Mouse (Mus musculus) inflammation-experienced regulatory T-cells, adult 6 months (primary cell): Measurements from ENCODE around the gene Dcaf8. TPM values are rescaled to one million over a fixed set of nuclear protein-coding genes. Genes with fewer than 3 reads are reported as not detected.
"Not testable (repeated sequence)": the region's sequence is repeated elsewhere in the genome, so short reads cannot be mapped to it uniquely, and the experiment has no call there.

Source experiments
- ATAC-seq: one replicate; pipeline ENCODE4 v1.8.0; 2017
- polyA plus RNA-seq, 3 experiments: library from polyadenylated mRNA; unstranded; fragments of 100-300 nt; shearing (Covaris generic); gene quantifications; one replicate each; pipeline ENCODE4 v1.2.1; 2017

The Dcaf8 gene
- polyA plus RNA-seq, 3 experiments from 2014 or later = 46.7 to 99.2 (median 78.4) TPM

- no peak for ATAC-seq
These were observed 71.8 kb downstream of the Dcaf8 start, which contains the start of gene Casq1 for GRCm38 (mm10) chr1:172219451-172220406. Gene Casq1 (minus strand): TSS chr1:172219868.

DNA sequence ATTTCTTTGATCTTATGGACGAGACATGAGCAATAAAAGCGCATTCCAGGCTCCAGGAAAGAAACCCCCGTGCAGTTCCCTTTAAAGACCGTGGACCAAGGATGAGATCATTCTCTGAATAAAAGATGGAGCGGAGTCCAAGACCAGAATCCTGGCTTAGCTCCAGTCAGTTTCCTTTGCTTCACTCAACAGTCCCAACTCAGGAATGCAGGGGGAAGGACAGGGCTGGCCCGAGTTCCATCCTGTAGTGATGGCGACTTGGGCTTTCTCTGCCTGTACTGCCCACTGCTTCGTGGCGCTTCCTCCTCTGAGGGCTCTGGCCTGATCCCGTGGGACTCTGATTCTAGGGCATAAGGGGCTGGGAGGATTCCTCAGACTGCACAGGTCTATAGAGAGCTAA, 72.5 kb downstream of the Dcaf8 start:
- no peak for ATAC-seq

GRCm38 (mm10) chr1:172221297-172222063, 73.6 kb downstream of the Dcaf8 start:
- ATAC-seq = no peak

DNA sequence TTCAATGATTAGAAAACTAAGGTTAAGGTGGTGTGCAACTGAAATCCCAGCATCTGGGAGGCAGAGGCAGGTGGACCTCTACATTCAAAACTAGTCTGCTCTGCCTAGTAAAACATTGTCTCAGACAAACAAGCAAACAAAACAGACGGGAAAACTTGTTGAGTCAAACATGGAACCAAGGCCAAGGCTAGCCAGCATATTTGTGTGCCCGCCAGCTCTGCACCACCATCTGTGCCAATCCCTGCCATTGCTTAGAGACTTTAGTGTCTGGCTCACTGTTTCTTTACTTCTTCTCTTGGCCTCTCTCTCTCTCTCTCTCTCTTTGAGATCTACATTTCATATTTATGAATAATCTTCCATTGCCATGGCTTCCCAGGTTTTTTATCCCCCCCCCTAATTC, 80.3 kb downstream of the Dcaf8 start:
- no peak for ATAC-seq

GRCm38 (mm10) chr1:172229215-172229614, 81.3 kb downstream of the Dcaf8 start:
- no peak for ATAC-seq

GRCm38 (mm10) chr1:172240945-172241708, 93.2 kb downstream of the Dcaf8 start:
- no peak for ATAC-seq

DNA sequence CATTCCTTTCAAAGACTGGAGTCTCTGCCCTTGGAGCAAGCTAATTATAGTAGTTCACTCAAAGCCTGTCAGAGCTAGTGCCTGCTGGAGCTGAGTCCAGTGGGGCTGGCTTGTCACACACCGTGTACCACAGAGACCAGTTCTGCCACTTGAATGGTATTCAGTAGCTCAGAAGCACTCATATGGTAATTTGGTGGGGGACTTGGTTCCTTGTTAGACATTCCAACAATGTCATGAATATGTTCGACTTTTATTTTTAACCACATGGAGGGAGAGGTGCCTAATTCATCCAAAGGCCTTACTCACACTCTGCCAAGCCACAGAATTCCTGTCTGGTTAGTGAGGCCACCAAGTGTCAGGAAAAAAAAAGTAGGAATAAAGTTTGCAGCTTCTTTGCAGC, 94.5 kb downstream of the Dcaf8 start:
- no peak for ATAC-seq

DNA sequence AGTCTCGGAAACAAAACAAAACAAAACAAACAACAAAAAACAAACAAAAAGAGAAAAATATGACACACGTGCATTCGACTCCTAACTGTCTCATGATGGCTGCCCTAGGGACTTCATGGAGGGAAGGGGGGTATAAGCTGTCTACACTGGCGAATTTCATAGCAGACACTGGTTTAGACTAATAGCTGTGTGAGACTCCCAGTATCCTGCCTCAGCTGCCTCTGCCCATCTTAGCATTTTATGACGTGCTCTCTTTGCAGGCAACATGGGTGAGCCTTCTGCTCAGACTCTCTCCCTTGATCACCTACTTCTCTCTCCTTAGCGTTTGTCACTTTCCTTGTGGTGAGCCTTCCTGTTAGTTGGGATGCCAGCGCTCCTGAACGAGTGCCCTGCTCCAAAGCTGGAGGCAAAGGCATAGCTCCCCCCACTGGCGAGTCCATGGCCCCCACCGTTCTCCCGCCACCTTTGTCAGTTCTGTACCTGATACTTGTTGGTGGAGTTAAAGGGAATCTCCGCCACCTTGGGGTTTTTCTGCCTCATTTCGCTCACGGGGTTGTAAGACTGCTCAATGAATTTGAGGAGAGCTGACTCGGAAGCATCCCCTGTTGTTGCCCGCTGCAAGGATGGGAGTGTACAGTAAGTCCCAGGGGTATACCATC, 95.8 kb downstream of the Dcaf8 start:
- ATAC-seq = no peak

GRCm38 (mm10) chr1:172244645-172245044, 96.8 kb downstream of the Dcaf8 start:
- not testable (repeated sequence) for ATAC-seq

Other genes with a start within 250 kb of the Dcaf8 start
- 100 to 1,000 TPM; 306 to 408 (median 373) TPM for gene Slamf6, start 230.6 kb upstream of the Dcaf8 start, polyA plus RNA-seq
- gene Vangl2, start 119.6 kb upstream of the Dcaf8 start, polyA plus RNA-seq = under 1 TPM; 0.57 to 0.66 (median 0.64) TPM
- gene Nhlh1, start 90.5 kb upstream of the Dcaf8 start, polyA plus RNA-seq = not detected
- 100 to 1,000 TPM in 1 of 3 experiments, 10 to 100 TPM in 2; 94.5 to 111 (median 98.0) TPM for gene Copa, start 65.6 kb upstream of the Dcaf8 start, polyA plus RNA-seq
- gene Ncstn, start 65.3 kb upstream of the Dcaf8 start, polyA plus RNA-seq = 100 to 1,000 TPM in 2 of 3 experiments, 10 to 100 TPM in 1; 97.1 to 147 (median 109) TPM
- gene Pex19, start 21.3 kb upstream of the Dcaf8 start, polyA plus RNA-seq = 10 to 100 TPM; 61.2 to 81.8 (median 78.3) TPM
- 10 to 100 TPM; 46.0 to 50.6 (median 47.6) TPM for gene Pea15a, start 58.7 kb downstream of the Dcaf8 start, polyA plus RNA-seq
- not detected for gene Casq1, start 71.8 kb downstream of the Dcaf8 start, polyA plus RNA-seq
- not detected for gene Atp1a4, start 110.3 kb downstream of the Dcaf8 start, polyA plus RNA-seq
- gene Igsf8, start 113.6 kb downstream of the Dcaf8 start, polyA plus RNA-seq = 1 to 10 TPM; 3.8 to 5.4 (median 5.2) TPM
- under 1 TPM in 2 of 3 experiments, not detected in 1; 0.12 to 0.52 TPM for gene Atp1a2, start 150.0 kb downstream of the Dcaf8 start, polyA plus RNA-seq
- gene Kcnj9, start 181.2 kb downstream of the Dcaf8 start, polyA plus RNA-seq = not detected
- under 1 TPM in 1 of 3 experiments, not detected in 2; 0.12 TPM for gene Kcnj10, start 193.1 kb downstream of the Dcaf8 start, polyA plus RNA-seq
- gene Pigm, start 228.5 kb downstream of the Dcaf8 start, polyA plus RNA-seq = 1 to 10 TPM; 4.9 to 6.3 (median 5.7) TPM